Mouse (Mus musculus) cerebellum, adult 2 months (tissue): Measurements from ENCODE around the gene Slc45a1.

Experiments used
- CTCF ChIP-seq: fragments of 200-500 bp; IDR thresholded peaks from 2 replicates; pipeline ENCODE4 v1.5.1; 2011; ENCODE audit warnings: low read depth, mild to moderate bottlenecking, control low read depth, low read length, moderate library complexity, borderline replicate concordance; ENCODE audit not compliant: insufficient read depth
- POLR2A ChIP-seq: fragments of 200-500 bp; IDR thresholded peaks from 2 replicates; pipeline ENCODE4 v1.6.1; 2011; ENCODE audit warnings: low read length, control low read depth, borderline replicate concordance; ENCODE audit not compliant: insufficient read depth

DNA sequence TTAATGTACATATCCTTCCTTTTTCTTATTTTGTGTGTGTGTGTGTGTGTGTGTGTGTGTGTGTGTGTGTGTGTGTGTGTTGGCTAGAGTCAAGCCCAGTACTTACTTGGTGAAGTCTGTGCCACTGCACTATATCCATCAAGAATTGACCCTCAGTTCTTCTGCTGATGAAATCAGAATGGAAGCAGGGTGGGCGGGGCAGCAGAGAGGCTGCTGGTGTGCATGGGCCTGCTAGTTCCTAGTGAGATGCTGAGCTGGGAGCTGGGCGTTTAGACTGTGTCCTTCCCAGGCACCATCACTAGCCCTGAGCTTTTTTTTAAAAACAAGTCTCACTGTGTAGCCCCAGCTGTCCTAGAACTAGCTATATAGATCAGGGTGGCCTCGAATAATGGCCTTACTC, 56.9 kb downstream of the Slc45a1 start:
- TF ChIP-seq CTCF (no peak), POLR2A (no peak)
